Mouse (Mus musculus): ENCODE measurements around the gene Cab39.

Gene Cab39

GRCm38 (mm10) chr1:85845476-85845875 is 52.2 kb downstream of the Cab39 start:
- DNase-seq (ENCODE audit: low spot score in 2 of 2), result peak in 1 of 2 experiments; percentile 6

- peak in 1 of 2 experiments; percentile 54 for DNase-seq (ENCODE audit: low spot score in 2 of 2)
Observed at GRCm38 (mm10) chr1:85849016-85849415, 55.8 kb downstream of the Cab39 start.

- DNase-seq (ENCODE audit: low spot score in 2 of 2), result no peak
Observed at GRCm38 (mm10) chr1:85850851-85851250, 57.6 kb downstream of the Cab39 start.

- peak; percentile 47 to 70 for DNase-seq (ENCODE audit: low spot score in 2 of 2)
Observed at GRCm38 (mm10) chr1:85852996-85853689, 59.9 kb downstream of the Cab39 start.

- DNase-seq (ENCODE audit: low spot score in 2 of 2), result no peak
Observed at GRCm38 (mm10) chr1:85853865-85854264, 60.6 kb downstream of the Cab39 start.

- DNase-seq (ENCODE audit: low spot score in 2 of 2), result peak in 1 of 2 experiments; percentile 49
Observed at GRCm38 (mm10) chr1:85854475-85854874, 61.2 kb downstream of the Cab39 start.

- no peak for DNase-seq (ENCODE audit: low spot score in 2 of 2)
Observed at GRCm38 (mm10) chr1:85856266-85856665, 63.0 kb downstream of the Cab39 start.

GRCm38 (mm10) chr1:85857261-85857754 is 64.1 kb downstream of the Cab39 start:
- DNase-seq (ENCODE audit: low spot score in 2 of 2), result no peak

GRCm38 (mm10) chr1:85864383-85864782 is 71.1 kb downstream of the Cab39 start:
- no peak for DNase-seq (ENCODE audit: low spot score in 2 of 2)

GRCm38 (mm10) chr1:85870001-85870400 is 76.8 kb downstream of the Cab39 start:
- DNase-seq (ENCODE audit: low spot score in 2 of 2), result no peak

- DNase-seq (ENCODE audit: low spot score in 2 of 2), result no peak
Observed at GRCm38 (mm10) chr1:85870546-85870945, 77.3 kb downstream of the Cab39 start.

GRCm38 (mm10) chr1:85882003-85882402 is 88.8 kb downstream of the Cab39 start:
- DNase-seq (ENCODE audit: low spot score in 2 of 2), result no peak

- DNase-seq (ENCODE audit: low spot score in 2 of 2), result no peak
Observed at GRCm38 (mm10) chr1:85887221-85887620, 94.0 kb downstream of the Cab39 start.

- DNase-seq (ENCODE audit: low spot score in 2 of 2), result peak; percentile 85 to 93
Observed at GRCm38 (mm10) chr1:85894231-85894747, 101.0 kb downstream of the Cab39 start, which contains the start of gene Itm2c. Gene Itm2c, plus strand, starts transcription at chr1:85894281.

GRCm38 (mm10) chr1:85894748-85895360 is 101.6 kb downstream of the Cab39 start:
- peak in 1 of 2 experiments; percentile 30 for DNase-seq (ENCODE audit: low spot score in 2 of 2)

- peak in 1 of 2 experiments; percentile 44 for DNase-seq (ENCODE audit: low spot score in 2 of 2)
Observed at GRCm38 (mm10) chr1:85895391-85895837, 102.2 kb downstream of the Cab39 start.

- DNase-seq (ENCODE audit: low spot score in 2 of 2), result no peak
Observed at GRCm38 (mm10) chr1:85896110-85896509, 102.9 kb downstream of the Cab39 start.

- DNase-seq (ENCODE audit: low spot score in 2 of 2), result no peak
Observed at GRCm38 (mm10) chr1:85896781-85897700, 103.8 kb downstream of the Cab39 start.

- no peak for DNase-seq (ENCODE audit: low spot score in 2 of 2)
Observed at GRCm38 (mm10) chr1:85897901-85898760, 104.9 kb downstream of the Cab39 start.

GRCm38 (mm10) chr1:85898761-85899387 is 105.6 kb downstream of the Cab39 start:
- no peak for DNase-seq (ENCODE audit: low spot score in 2 of 2)
